Mouse (Mus musculus) megakaryocyte, embryonic 14.5 days (primary cell): ENCODE measurements around the gene Mrpl42.

Experiments used
- FLI1 ChIP-seq: IDR thresholded peaks from 2 replicates; pipeline ENCODE4 v1.6.1; 2012; ENCODE audit warnings: low read length, inconsistent platforms, mixed read lengths
- GATA1 ChIP-seq: IDR thresholded peaks from 3 replicates; pipeline ENCODE4 v1.6.1; 2012; ENCODE audit warnings: mixed read lengths, low read length, inconsistent platforms, borderline replicate concordance

- no peak for TF ChIP-seq GATA1
- TF ChIP-seq FLI1: no peak
These were observed 42.9 kb upstream of the Mrpl42 start for GRCm38 (mm10) chr10:95544651-95545050.
